Comparison of ENCODE assay signal across 11 mouse cellular contexts in genomic region chr9:59056281-59056680, GRCm38 (mm10). TPM values are rescaled to one million over a fixed set of nuclear protein-coding genes. Genes with fewer than 3 reads are reported as not detected.
A peak's percentile ranks its signal among the peaks of the same experiment; 100 is the strongest.
DNase-seq lines count a peak whose midpoint lies in the region; ATAC-seq and TF ChIP-seq lines count a peak whose summit lies in the region.
"Had no signal": no experiment of that assay in that cellular context is flagged by ENCODE, and none has a peak within 500 bp of the region (broad histone marks: within the 10 kb centered on the region; RNA-seq: fewer than 3 reads in every experiment).

No protein-coding gene starts in this region.

- H3K4me2 ChIP-seq in intestine, embryonic 16.5 days (ENCODE audit: low read depth, low read length): no peak overlapping the region

- no peaks in the 10 kb centered on the region for H3K9me3 ChIP-seq in intestine, embryonic 16.5 days (ENCODE audit: control insufficient read depth, low read length)
- H3K9me3 ChIP-seq: embryonic facial prominence, embryonic 10.5 days; G1E had no signal

- DNase-seq in layer of hippocampus, adult 2 months (ENCODE audit: low spot score in 2 of 2): no peak
- DNase-seq in layer of hippocampus, postnatal 14 days (ENCODE audit: low spot score in 2 of 2): no peak
- peak; percentile 30 for DNase-seq in kidney, postnatal 14 days
- DNase-seq in testis, postnatal 10 days (ENCODE audit: low spot score): peak; percentile 47
- no peak for DNase-seq in layer of hippocampus, adult 8-10 months (ENCODE audit: low spot score in 2 of 2)
- DNase-seq: forebrain, postnatal 0 days had no signal

- no peaks in the 10 kb centered on the region for H3K4me1 ChIP-seq in brown adipose tissue, adult 24 weeks (ENCODE audit: control insufficient read depth, insufficient read depth, insufficient read length, low read length)
- H3K4me1 ChIP-seq in intestine, embryonic 16.5 days (ENCODE audit: control insufficient read depth, insufficient read depth, low read length): peaks cover 3% of the 10 kb centered on the region; the same call in 1 of the 2 replicates

- H3K4me3 ChIP-seq in layer of hippocampus, adult 2 months: peak overlapping the region; percentile 8; the same call in 1 of the 2 replicates
- H3K4me3 ChIP-seq in brown adipose tissue, adult 24 weeks (ENCODE audit: insufficient read depth, low read depth, low read length): peak overlapping the region; percentile 1; the same call in 1 of the 2 replicates
- H3K4me3 ChIP-seq in intestine, embryonic 16.5 days (ENCODE audit: low read length): no peak overlapping the region
- H3K4me3 ChIP-seq: embryonic facial prominence, embryonic 10.5 days had no signal

- no peaks in the 10 kb centered on the region for H3K36me3 ChIP-seq in intestine, embryonic 16.5 days (ENCODE audit: control insufficient read depth, insufficient read depth, low read length)
- H3K36me3 ChIP-seq: embryonic facial prominence, embryonic 10.5 days; G1E had no signal

- H3K27me3 ChIP-seq in intestine, embryonic 16.5 days (replicated peaks; ENCODE audit: control insufficient read depth, insufficient read depth, low read length): no peaks in the 10 kb centered on the region

- ATAC-seq in intestine, embryonic 16.5 days: no peak
- ATAC-seq: forebrain, postnatal 0 days; intestine, postnatal 0 days had no signal

- no peak for TF ChIP-seq CTCF in layer of hippocampus, adult 2 months (conservative IDR thresholded peaks at IDR 0.05)

- H3K27ac ChIP-seq in layer of hippocampus, adult 2 months: no peak overlapping the region
- H3K27ac ChIP-seq in brown adipose tissue, adult 24 weeks (replicated peaks; ENCODE audit: low read depth, low read length): no peak overlapping the region
- H3K27ac ChIP-seq in intestine, embryonic 16.5 days (ENCODE audit: low read length): no peak overlapping the region
- H3K27ac ChIP-seq: embryonic facial prominence, embryonic 10.5 days had no signal

- WGBS in intestine, embryonic 16.5 days: 75% methylated on average over 8 of the region's 8 CpGs

- H3K9ac ChIP-seq in intestine, embryonic 16.5 days (ENCODE audit: low read depth, low read length): no peak overlapping the region
- H3K9ac ChIP-seq: forebrain, postnatal 0 days had no signal

RNA-seq across cellular contexts. Expression of gene Neo1, which starts 20.0 kb away (rescaled TPM):
- total RNA-seq in layer of hippocampus, adult 2 months (2021): 10 to 100 TPM; 78.8 to 81.5 TPM
- total RNA-seq in layer of hippocampus, postnatal 14 days (2021): 100 to 1,000 TPM; 112 to 116 TPM
- 6.8 and 7.3 TPM in 2 replicates for polyA plus RNA-seq in brown adipose tissue, adult 24 weeks (2012; ENCODE audit: insufficient read depth, insufficient read length, missing spikeins)
- 10 to 100 TPM; 70.6 to 83.3 (median 79.0) TPM for total RNA-seq in layer of hippocampus, adult 8-10 months (2022)
- 11.2 and 17.3 TPM in 2 replicates for polyA plus RNA-seq in intestine, embryonic 16.5 days (2015; fragmentation: Nextera tagmentation; extraction: Ambion mirVana)
- polyA plus RNA-seq: G1E had no signal

Comparison
In these comparisons a context has a peak if more than half of its experiments do, and no peak if none do; other contexts are left out.
1. DNase-seq: peak in kidney, postnatal 14 days (single experiment) and testis, postnatal 10 days (single experiment); none in layer of hippocampus, adult 2 months (0 of 2), layer of hippocampus, postnatal 14 days (0 of 2) and layer of hippocampus, adult 8-10 months (0 of 2).